Mouse (Mus musculus): ENCODE results near the gene Grk4.
A peak's percentile ranks its signal among the peaks of the same experiment; 100 is the strongest.
"Not testable (repeated sequence)": the region's sequence is repeated elsewhere in the genome, so short reads cannot be mapped to it uniquely, and the experiment has no call there.

The Grk4 gene

DNA sequence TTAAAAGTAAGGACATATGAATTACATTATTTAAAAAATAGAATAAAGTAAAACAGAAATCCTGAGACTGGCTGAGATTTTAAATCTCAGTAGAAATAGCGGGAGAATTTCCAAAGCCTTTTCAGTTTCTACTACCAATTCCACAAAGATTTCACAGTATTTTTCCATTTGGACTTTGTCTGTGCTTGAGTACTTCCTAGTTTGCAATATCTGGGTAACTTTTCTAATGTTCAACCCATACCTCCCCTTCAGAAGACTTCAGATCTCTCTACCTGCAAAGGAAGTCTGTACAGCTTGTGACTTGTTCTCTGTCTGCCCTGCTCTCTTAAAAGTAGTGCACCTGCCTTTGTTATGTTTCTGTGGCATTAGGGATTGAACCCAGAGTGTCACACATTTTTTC lies 48.3 kb downstream of the Grk4 start:
- no peak for DNase-seq (ENCODE audit: low spot score in 2 of 2)

DNA sequence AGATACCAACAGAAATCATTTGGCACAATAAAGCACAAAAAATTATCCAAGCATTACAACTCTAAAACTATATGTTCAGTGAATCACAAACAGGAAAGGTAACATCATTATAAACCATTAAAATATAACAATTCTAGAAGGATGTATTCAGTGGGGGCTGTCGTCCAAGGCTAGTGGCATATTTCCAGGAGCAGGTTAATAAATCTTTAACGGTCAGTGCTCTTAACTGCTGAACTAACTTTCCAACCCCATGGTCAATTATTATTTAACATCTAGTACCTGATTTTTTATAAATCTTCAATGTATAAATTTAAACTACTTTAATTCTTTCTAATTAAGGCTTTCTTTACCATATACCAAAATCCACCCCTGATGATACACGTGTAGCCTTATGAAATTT lies 54.2 kb downstream of the Grk4 start:
- not testable (repeated sequence) for DNase-seq (ENCODE audit: low spot score in 2 of 2)

DNA sequence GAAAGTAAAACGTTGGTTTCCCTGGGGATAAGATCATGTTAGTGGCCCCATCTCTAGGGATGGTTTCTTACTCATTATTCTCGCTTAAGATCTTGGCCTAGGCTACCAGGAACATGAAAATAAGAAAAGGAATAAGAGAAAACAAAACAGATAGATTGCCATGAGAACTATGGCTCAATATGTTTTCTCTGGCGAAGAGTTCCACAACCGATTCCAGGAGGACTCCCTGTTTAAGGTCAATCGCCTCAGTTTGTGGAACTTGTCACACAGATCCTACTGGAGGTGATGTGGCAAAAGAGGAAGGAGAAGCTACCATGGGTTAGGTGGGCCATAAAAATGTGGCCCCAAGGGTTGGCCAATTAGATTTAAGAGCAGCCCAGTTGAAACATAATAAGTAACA lies 54.6 kb downstream of the Grk4 start:
- DNase-seq (ENCODE audit: low spot score in 2 of 2): no peak

GRCm38 (mm10) chr5:34729141-34729540 lies 69.0 kb downstream of the Grk4 start:
- no peak for DNase-seq (ENCODE audit: low spot score in 2 of 2)

- DNase-seq (ENCODE audit: low spot score in 2 of 2): no peak
These were observed 70.1 kb downstream of the Grk4 start for GRCm38 (mm10) chr5:34730255-34730654.

GRCm38 (mm10) chr5:34751477-34751876 lies 91.3 kb downstream of the Grk4 start:
- no peak for DNase-seq (ENCODE audit: low spot score in 2 of 2)

GRCm38 (mm10) chr5:34758762-34759161 lies 98.6 kb downstream of the Grk4 start:
- DNase-seq (ENCODE audit: low spot score in 2 of 2): no peak

GRCm38 (mm10) chr5:34760850-34761508 lies 100.8 kb downstream of the Grk4 start:
- DNase-seq (ENCODE audit: low spot score in 2 of 2): peak; percentile 17 to 62

DNA sequence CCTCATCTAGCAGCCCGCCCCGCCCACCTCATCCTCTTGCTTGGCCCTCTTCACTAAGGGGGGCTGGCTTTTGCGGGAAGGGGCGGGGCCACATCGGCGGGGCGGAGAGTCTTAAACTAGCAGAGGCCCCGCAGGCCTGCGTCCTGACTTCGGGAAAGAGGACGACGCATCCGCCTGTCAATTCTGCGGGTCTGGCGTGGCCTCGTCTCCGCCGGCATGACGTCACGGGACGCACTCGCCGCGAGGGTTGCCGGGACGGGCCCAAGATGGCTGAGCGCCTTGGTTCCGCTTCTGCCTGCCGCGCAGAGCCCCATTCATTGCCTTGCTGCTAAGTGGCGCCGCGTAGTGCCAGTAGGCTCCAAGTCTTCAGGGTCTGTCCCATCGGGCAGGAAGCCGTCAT lies 101.3 kb downstream of the Grk4 start, which contains the start of gene Htt:
TSS of gene Htt (plus strand) at position 232 of the 400 bp plus-strand sequence.
- peak; percentile 92 to 97 for DNase-seq (ENCODE audit: low spot score in 2 of 2)

GRCm38 (mm10) chr5:34761934-34762611 lies 101.9 kb downstream of the Grk4 start:
- peak in 1 of 2 experiments; percentile 40 for DNase-seq (ENCODE audit: low spot score in 2 of 2)

DNA sequence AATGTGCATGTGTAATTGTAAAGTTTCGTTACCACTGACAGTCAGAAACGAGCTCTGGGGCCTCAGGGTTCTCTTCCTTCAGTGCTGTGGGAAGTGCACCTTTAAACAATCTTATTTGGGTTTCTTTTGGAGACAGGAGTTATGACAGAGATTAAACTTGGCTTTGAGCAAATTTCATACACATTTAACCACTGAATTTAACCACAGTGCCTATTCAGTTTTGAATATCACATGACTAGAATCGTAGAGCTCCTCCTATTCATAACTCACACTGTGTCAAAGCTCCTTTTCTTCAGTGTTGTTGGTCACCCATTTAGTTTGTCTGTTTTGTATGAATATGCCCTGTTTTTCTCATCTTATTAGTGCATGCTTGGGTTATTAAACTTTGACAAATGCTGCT lies 111.6 kb downstream of the Grk4 start:
- no peak for DNase-seq (ENCODE audit: low spot score in 2 of 2)

DNA sequence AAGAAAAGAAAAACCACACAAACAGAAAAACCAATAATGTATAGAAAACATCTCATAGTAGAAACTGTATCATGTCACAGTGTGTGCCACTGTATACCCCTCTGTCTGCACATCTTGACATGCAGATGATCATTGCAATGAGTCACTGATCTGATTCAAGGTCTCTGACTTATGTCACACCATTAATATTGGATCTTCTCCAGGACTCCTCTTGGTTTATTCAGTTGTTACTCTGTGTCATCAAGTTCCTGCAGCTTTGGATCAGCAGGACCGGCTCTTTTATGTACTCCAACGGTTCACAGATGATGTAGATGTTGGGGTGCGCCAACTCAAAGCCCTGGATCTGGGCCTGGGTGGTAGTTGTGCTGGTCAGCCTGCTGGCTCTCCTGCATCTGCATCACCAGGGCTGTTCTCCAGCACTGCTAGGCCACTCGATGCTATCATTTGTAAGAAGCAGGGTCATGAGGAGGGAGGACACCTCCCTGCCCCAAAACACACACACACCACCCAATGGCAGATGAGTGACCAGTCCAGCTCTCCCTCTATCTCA lies 112.6 kb downstream of the Grk4 start:
- no peak for DNase-seq (ENCODE audit: low spot score in 2 of 2)

- no peak for DNase-seq (ENCODE audit: low spot score in 2 of 2)
These were observed 113.2 kb downstream of the Grk4 start for GRCm38 (mm10) chr5:34773392-34773791.

GRCm38 (mm10) chr5:34785027-34785426 lies 124.8 kb downstream of the Grk4 start:
- no peak for DNase-seq (ENCODE audit: low spot score in 2 of 2)

DNA sequence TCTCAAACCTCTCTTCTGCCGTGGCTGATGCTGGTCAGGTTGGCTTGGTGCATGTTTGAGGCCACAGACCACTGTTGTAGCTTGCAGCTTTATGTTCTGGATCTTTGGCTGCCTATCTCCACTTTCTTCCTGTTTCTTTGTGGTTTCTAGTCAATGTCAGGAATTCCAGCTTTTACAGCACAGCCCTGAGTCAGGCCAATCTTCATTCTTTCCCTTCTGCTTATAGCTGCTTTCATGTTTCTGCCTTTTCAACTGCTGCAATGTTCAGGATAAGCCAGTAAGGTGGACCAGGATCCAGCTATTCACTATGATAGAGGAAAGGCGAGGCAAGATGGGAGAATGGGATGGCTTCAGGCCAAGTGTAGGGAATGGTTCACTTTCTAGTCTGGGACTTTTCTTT lies 131.0 kb downstream of the Grk4 start:
- DNase-seq (ENCODE audit: low spot score in 2 of 2): no peak

DNA sequence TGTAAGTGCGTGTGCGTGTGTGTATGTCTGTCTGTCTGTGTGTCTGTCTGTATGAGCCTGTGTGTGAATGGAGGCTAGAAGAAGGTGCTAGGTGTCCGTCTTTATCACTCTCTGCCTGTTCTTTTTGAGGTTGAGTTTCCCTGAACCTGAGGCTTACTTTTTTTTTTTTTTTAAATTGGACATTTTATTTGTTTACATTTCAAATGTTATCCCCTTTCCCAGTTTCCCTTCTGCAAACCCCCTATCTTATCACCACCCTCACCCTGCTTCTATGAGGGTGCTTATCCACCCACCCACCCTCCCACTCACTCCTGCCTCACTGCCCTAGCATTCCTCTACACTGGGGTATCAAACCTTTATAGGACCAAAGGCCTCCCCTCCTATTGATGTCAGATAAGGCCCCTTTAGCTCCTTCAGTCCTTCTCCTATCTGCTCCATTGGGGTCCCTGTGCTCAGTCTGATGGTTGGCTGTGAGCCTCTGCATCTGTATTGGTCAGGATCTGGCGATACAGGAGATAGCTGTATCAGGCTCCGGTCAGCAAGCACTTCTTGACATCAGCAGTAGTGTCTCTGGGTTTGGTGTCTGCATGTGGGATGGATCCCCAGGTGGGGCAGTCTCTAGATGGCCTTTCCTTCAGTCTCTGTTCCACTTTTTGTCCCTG lies 140.2 kb downstream of the Grk4 start:
- no peak for DNase-seq (ENCODE audit: low spot score in 2 of 2)

All from spleen, postnatal 4 days (tissue).